Mouse (Mus musculus): Measurements from ENCODE around the gene Gm826. TPM values are rescaled to one million over a fixed set of nuclear protein-coding genes. Genes with fewer than 3 reads are reported as not detected.

The Gm826 gene
- polyA plus RNA-seq, 1 experiment from 2014 or later = not detected

GRCm38 (mm10) chr2:160351038-160351574, 17.1 kb upstream of the Gm826 start:
- Histone ChIP-seq H3K4me3 (no peak overlapping the region), H3K9me3 (no peaks in the 10 kb centered on the region), H3K36me3 (no peaks in the 10 kb centered on the region), H3K27ac (no peak overlapping the region), H3K27me3 (peaks cover 5% of the 10 kb centered on the region; the same call in 1 of the 2 replicates), H3K4me2 (no peak overlapping the region), H3K9ac (no peak overlapping the region), H3K4me1 (0 out of 2 replicates have a peak, but pooled peaks cover 6% of the 10 kb centered on the region)
- ATAC-seq (ENCODE audit: insufficient number of reproducible peaks, insufficient read depth, low FRiP score, low TSS enrichment, low read depth) = no peak
- WGBS = 23% methylated on average over 8 of the region's 8 CpGs

- Histone ChIP-seq H3K27ac (no peak overlapping the region), H3K4me2 (no peak overlapping the region), H3K27me3 (peaks cover 5% of the 10 kb centered on the region; the same call in 1 of the 2 replicates), H3K36me3 (no peaks in the 10 kb centered on the region), H3K9ac (no peak overlapping the region), H3K4me3 (no peak overlapping the region), H3K4me1 (0 out of 2 replicates have a peak, but pooled peaks cover 6% of the 10 kb centered on the region), H3K9me3 (no peaks in the 10 kb centered on the region)
- no peak for ATAC-seq (ENCODE audit: insufficient number of reproducible peaks, insufficient read depth, low FRiP score, low TSS enrichment, low read depth)
- 39% methylated on average over 4 of the region's 4 CpGs for WGBS
These were observed 15.6 kb upstream of the Gm826 start for GRCm38 (mm10) chr2:160349578-160349977.

- no peaks in the 10 kb centered on the region for H3K36me3 ChIP-seq
- no peak overlapping the region for H3K4me3 ChIP-seq
- no peak for ATAC-seq (ENCODE audit: insufficient number of reproducible peaks, insufficient read depth, low FRiP score, low TSS enrichment, low read depth)
- no peak overlapping the region for H3K27ac ChIP-seq
- WGBS = 34% methylated on average over 7 of the region's 7 CpGs
- no peak overlapping the region for H3K9ac ChIP-seq
- 0 out of 2 replicates have a peak, but pooled peaks cover 6% of the 10 kb centered on the region for H3K4me1 ChIP-seq
- no peaks in the 10 kb centered on the region for H3K9me3 ChIP-seq
- peaks cover 5% of the 10 kb centered on the region; the same call in 1 of the 2 replicates for H3K27me3 ChIP-seq
- no peak overlapping the region for H3K4me2 ChIP-seq
These were observed 14.8 kb upstream of the Gm826 start for GRCm38 (mm10) chr2:160348796-160349195.

- WGBS = 48% methylated on average over 4 of the region's 4 CpGs
- Histone ChIP-seq H3K4me2 (no peak overlapping the region), H3K27me3 (peaks cover 5% of the 10 kb centered on the region; the same call in 1 of the 2 replicates), H3K27ac (no peak overlapping the region), H3K9me3 (no peaks in the 10 kb centered on the region), H3K36me3 (no peaks in the 10 kb centered on the region), H3K4me3 (no peak overlapping the region), H3K4me1 (0 out of 2 replicates have a peak, but pooled peaks cover 6% of the 10 kb centered on the region), H3K9ac (no peak overlapping the region)
- ATAC-seq (ENCODE audit: insufficient number of reproducible peaks, insufficient read depth, low FRiP score, low TSS enrichment, low read depth) = no peak
These were observed 14.2 kb upstream of the Gm826 start for GRCm38 (mm10) chr2:160348072-160348604.

- no peak overlapping the region for H3K9ac ChIP-seq
- H3K9me3 ChIP-seq = no peaks in the 10 kb centered on the region
- H3K4me1 ChIP-seq = 0 out of 2 replicates have a peak, but pooled peaks cover 3% of the 10 kb centered on the region
- no peaks in the 10 kb centered on the region; the same call in 1 of the 2 replicates for H3K27me3 ChIP-seq
- H3K4me2 ChIP-seq = no peak overlapping the region
- H3K4me3 ChIP-seq = no peak overlapping the region
- no peaks in the 10 kb centered on the region for H3K36me3 ChIP-seq
- ATAC-seq (ENCODE audit: insufficient number of reproducible peaks, insufficient read depth, low FRiP score, low TSS enrichment, low read depth) = no peak
- H3K27ac ChIP-seq = no peak overlapping the region
These were observed 11.7 kb upstream of the Gm826 start for GRCm38 (mm10) chr2:160345644-160346043.

GRCm38 (mm10) chr2:160340121-160340520, 6.2 kb upstream of the Gm826 start:
- ATAC-seq (ENCODE audit: insufficient number of reproducible peaks, insufficient read depth, low FRiP score, low TSS enrichment, low read depth) = no peak
- Histone ChIP-seq H3K4me3 (no peak overlapping the region), H3K4me2 (no peak overlapping the region), H3K9me3 (no peaks in the 10 kb centered on the region), H3K4me1 (no peaks in the 10 kb centered on the region), H3K27ac (no peak overlapping the region), H3K27me3 (no peaks in the 10 kb centered on the region), H3K9ac (no peak overlapping the region), H3K36me3 (no peaks in the 10 kb centered on the region)
- 31% methylated on average over 4 of the region's 4 CpGs for WGBS

GRCm38 (mm10) chr2:160339595-160339994, 5.6 kb upstream of the Gm826 start:
- ATAC-seq (ENCODE audit: insufficient number of reproducible peaks, insufficient read depth, low FRiP score, low TSS enrichment, low read depth) = no peak
- no peak overlapping the region for H3K9ac ChIP-seq
- H3K9me3 ChIP-seq = no peaks in the 10 kb centered on the region
- H3K4me1 ChIP-seq = no peaks in the 10 kb centered on the region
- WGBS = 96% methylated on average over 5 of the region's 5 CpGs
- H3K4me3 ChIP-seq = no peak overlapping the region
- H3K27ac ChIP-seq = no peak overlapping the region
- H3K36me3 ChIP-seq = no peaks in the 10 kb centered on the region
- H3K27me3 ChIP-seq = no peaks in the 10 kb centered on the region
- H3K4me2 ChIP-seq = no peak overlapping the region

- no peak for ATAC-seq (ENCODE audit: insufficient number of reproducible peaks, insufficient read depth, low FRiP score, low TSS enrichment, low read depth)
- Histone ChIP-seq H3K27ac (no peak overlapping the region), H3K4me1 (no peaks in the 10 kb centered on the region), H3K27me3 (no peaks in the 10 kb centered on the region), H3K4me3 (no peak overlapping the region), H3K4me2 (no peak overlapping the region), H3K36me3 (no peaks in the 10 kb centered on the region), H3K9me3 (no peaks in the 10 kb centered on the region), H3K9ac (no peak overlapping the region)
- 65% methylated on average over 2 of the region's 2 CpGs for WGBS
These were observed 2.1 kb upstream of the Gm826 start for GRCm38 (mm10) chr2:160336053-160336452.

- no peak overlapping the region for H3K4me2 ChIP-seq
- H3K27ac ChIP-seq = no peak overlapping the region
- no peaks in the 10 kb centered on the region for H3K36me3 ChIP-seq
- no peak overlapping the region for H3K4me3 ChIP-seq
- H3K9ac ChIP-seq = no peak overlapping the region
- no peaks in the 10 kb centered on the region for H3K4me1 ChIP-seq
- WGBS = 63% methylated on average over 1 of the region's 1 CpGs
- H3K9me3 ChIP-seq = no peaks in the 10 kb centered on the region
- ATAC-seq (ENCODE audit: insufficient number of reproducible peaks, insufficient read depth, low FRiP score, low TSS enrichment, low read depth) = no peak
- H3K27me3 ChIP-seq = no peaks in the 10 kb centered on the region
These were observed 1.1 kb upstream of the Gm826 start for GRCm38 (mm10) chr2:160335043-160335442.

GRCm38 (mm10) chr2:160332516-160333325, 1.2 kb downstream of the Gm826 start:
- 90% methylated on average over 12 of the region's 12 CpGs for WGBS
- Histone ChIP-seq H3K9me3 (no peaks in the 10 kb centered on the region), H3K4me3 (no peak overlapping the region), H3K27ac (no peak overlapping the region), H3K36me3 (no peaks in the 10 kb centered on the region), H3K27me3 (no peaks in the 10 kb centered on the region), H3K9ac (no peak overlapping the region), H3K4me1 (no peaks in the 10 kb centered on the region), H3K4me2 (no peak overlapping the region)
- no peak for ATAC-seq (ENCODE audit: insufficient number of reproducible peaks, insufficient read depth, low FRiP score, low TSS enrichment, low read depth)

- ATAC-seq (ENCODE audit: insufficient number of reproducible peaks, insufficient read depth, low FRiP score, low TSS enrichment, low read depth) = no peak
- H3K27ac ChIP-seq = no peak overlapping the region
- H3K4me3 ChIP-seq = no peak overlapping the region
- no peaks in the 10 kb centered on the region for H3K36me3 ChIP-seq
- no peaks in the 10 kb centered on the region for H3K9me3 ChIP-seq
- H3K4me1 ChIP-seq = no peaks in the 10 kb centered on the region
- no peaks in the 10 kb centered on the region for H3K27me3 ChIP-seq
- WGBS = 49% methylated on average over 9 of the region's 9 CpGs
- no peak overlapping the region for H3K9ac ChIP-seq
- no peak overlapping the region for H3K4me2 ChIP-seq
These were observed 5.1 kb downstream of the Gm826 start for GRCm38 (mm10) chr2:160328886-160329285.

- H3K4me2 ChIP-seq = no peak overlapping the region
- no peaks in the 10 kb centered on the region for H3K27me3 ChIP-seq
- H3K27ac ChIP-seq = no peak overlapping the region
- no peak overlapping the region for H3K4me3 ChIP-seq
- H3K9me3 ChIP-seq = no peaks in the 10 kb centered on the region
- ATAC-seq (ENCODE audit: insufficient number of reproducible peaks, insufficient read depth, low FRiP score, low TSS enrichment, low read depth) = no peak
- no peak overlapping the region for H3K9ac ChIP-seq
- H3K4me1 ChIP-seq = no peaks in the 10 kb centered on the region
- no peaks in the 10 kb centered on the region for H3K36me3 ChIP-seq
- WGBS = 78% methylated on average over 4 of the region's 4 CpGs
These were observed 6.2 kb downstream of the Gm826 start for GRCm38 (mm10) chr2:160327716-160328115.

Data from embryonic facial prominence, embryonic 13.5 days (tissue).